Mouse (Mus musculus) common myeloid progenitor, adult 5-6 weeks (primary cell): ENCODE measurements around the gene Grm8. TPM values are rescaled to one million over a fixed set of nuclear protein-coding genes. Genes with fewer than 3 reads are reported as not detected.

Experiments
- ATAC-seq: replicated peaks from 2 replicates; pipeline ENCODE4 v1.8.0; 2016; ENCODE audit warnings: low read depth, mild to moderate bottlenecking, moderate TSS enrichment, inconsistent platforms; ENCODE audit not compliant: poor library complexity, severe bottlenecking
- total RNA-seq: library from RNA; stranded (forward); fragments of 200-1000, 187-1606 nt; gene quantifications from 2 replicates; pipeline ENCODE4 v1.2.3, GENCODE M21; 2017

Grm8 gene
- total RNA-seq, result not detected in 2 replicates

DNA sequence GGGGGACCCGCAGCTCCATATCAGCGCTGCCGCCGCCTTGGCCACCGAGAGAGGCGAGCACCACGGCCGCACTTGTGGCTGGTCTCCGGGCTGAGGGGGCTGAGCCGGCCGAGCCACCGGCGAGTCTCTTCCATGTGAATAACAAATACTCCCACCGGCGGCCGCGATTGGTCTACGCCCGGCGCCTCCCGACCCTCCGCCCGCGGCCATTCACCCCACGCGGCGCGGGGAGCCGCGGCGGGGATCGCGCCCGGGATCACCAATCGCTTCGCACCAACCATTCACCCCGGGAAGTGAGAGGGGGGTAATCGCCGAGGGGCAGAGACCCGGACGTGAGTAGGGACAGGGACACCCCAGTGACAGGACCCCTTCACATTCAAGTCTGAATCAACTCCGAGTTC is at the start of gene Grm8:
TSS of gene Grm8 (minus strand) at position 178 of the 401 bp plus-strand sequence.
- peak; percentile 14 for ATAC-seq

- no peak for ATAC-seq
Observed at GRCm38 (mm10) chr6:28169851-28170539, 35.0 kb upstream of the Grm8 start.

GRCm38 (mm10) chr6:28160399-28160798 is 25.4 kb upstream of the Grm8 start:
- peak; percentile 74 for ATAC-seq

- ATAC-seq, result 0 out of 2 replicates have a peak, but pooled peaks have one; percentile 29
Observed at GRCm38 (mm10) chr6:28146445-28146844, 11.5 kb upstream of the Grm8 start.

DNA sequence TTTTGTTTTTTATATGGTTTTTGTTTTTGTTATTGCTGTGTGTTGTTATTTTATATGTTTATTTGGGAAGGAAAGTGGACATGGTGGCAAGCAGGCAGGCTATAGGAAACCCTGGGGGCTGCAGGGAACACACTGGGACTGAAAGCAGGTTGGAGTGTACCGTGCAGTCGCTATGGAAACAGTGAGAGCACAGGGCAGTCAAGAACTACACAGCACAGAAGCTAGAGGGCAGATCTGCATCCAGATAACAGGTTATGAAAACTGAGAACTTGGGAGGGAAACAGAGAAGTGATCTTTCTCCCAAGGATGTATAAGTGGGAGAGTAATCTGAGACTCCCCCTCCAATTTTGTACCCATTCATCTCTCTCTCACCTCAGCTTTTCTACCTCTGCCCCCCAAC is 7.4 kb upstream of the Grm8 start:
- 0 out of 2 replicates have a peak, but pooled peaks have one; percentile 22 for ATAC-seq

DNA sequence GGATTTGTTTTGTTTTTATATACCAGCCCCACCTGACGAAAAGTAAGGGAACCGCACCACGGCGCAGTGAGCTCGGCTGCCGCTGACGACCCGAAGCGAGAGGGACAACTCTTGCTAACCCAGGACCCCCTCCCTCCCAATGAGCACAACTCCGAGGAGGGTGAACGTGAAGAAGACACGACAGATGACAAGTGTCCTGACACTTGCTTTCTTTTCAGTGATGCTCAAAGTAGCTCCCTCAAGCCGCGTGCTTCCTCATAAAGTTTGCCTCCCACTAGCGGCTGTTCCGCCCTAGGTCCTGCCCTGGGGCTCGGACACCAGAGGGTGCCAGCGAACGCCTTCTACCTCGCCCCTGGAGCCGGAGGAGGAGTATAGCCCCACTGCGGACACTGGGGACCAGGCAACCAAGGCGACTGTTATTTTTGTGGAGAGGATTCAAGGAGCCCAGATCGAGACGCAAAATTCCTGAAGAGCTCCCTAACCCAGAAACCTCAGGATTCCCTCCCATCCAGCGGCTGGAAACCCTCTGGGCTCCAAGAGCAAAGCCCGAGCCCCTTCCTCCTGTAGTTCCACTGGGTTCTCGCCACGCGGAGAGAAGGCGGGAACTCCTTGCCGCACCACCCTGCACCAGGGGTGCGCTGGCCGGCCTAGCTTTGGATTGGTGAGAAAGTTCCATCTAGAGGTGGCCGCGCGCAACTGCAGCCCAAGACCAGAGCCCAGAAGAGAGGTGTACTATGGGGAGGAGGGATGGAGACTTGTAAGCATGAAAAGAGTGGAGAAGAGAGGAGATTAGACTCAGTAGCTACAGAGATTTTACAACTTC is 644 bp upstream of the Grm8 start:
- ATAC-seq, result peak; percentile 91

DNA sequence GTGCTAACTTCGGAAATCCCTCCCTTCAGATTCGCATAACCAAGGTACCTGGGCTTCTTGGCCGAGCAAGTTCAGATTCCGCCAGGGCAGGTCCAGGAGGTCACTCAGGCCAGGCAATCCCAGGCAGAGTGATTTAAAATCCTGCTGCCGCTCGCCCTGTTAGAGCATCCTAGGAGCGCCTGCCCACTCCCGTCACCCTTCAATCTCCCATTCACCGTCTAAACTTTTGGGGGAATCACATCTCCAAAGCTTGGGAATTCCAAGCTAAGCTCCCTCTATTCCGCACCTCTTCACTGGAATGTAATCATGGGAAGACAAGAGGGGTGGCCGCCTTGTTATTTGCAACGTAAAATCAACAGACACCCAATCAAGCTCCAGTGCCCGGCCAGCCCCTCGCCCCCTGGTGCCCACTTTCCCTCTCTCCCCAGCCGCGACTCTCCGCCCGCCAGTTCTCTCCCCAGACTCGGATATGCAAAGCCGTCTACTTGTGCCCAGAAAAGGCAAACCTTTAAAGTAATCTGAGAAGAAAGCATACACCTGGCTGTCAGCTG is 652 bp downstream of the Grm8 start:
- ATAC-seq, result no peak

DNA sequence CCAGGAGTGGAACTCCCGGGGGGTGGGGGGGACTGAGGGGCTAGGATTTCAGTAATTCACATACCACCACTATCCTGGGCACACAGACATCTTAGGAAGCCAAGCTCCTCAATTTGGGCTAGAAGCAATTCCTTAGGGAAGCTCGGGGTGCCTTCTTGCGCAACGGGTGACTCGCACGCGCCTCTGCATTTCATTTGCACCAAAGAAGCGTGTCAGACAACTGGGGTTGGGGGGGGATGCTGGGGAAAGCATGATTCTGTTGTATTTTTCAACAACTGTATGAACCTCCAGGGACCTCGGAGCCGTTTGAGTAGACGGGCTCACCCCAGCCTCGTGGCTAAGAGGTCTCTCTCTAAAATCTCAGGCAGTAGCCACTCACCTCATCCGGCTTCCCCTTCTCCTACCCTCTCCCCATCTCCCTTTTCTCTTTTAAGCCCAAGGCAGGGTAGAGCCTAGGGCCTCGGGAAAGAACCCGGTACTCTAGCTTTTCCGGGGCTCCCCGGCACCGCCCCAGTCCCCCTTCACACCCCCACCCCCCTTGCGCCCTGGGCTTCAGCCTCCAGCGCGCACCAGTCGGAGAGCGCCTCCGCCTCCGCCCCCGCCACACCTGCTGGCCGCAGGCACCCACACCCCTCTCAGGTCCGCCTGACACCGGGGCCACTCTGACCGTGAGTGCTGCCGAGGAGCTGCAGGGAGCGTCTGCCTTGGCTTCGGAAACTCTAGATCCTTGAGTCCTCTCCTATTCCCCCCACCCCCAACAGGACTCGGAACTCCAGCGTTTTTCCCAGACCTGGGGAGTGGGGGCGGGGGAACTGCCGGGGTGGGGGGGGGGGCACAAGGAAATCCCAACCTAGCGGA is 1.5 kb downstream of the Grm8 start:
- ATAC-seq, result no peak

- ATAC-seq, result no peak
Observed at GRCm38 (mm10) chr6:28132056-28132455, 2.9 kb downstream of the Grm8 start.

GRCm38 (mm10) chr6:28128871-28129270 is 6.1 kb downstream of the Grm8 start:
- ATAC-seq, result no peak

- no peak for ATAC-seq
Observed at GRCm38 (mm10) chr6:28115519-28115918, 19.5 kb downstream of the Grm8 start.

DNA sequence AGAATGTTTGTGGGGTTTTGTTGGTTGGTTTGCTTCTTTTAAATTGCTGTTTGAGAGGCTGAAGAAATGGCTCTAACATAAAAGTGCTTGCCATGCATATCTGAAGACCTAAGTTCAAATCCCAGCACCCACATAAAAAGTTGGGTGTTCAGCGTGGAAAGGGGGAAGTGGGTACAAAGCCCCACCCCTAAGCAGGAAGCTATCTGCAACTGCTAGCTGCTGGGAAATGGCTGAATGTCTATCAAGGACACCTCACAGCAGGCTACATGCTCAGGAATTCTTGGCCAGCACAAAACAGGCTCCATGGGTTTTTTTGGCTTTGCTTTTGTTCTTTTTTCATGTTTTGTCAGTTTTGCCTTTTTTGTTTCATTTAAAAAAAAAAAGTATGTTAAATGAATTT is 20.1 kb downstream of the Grm8 start:
- no peak for ATAC-seq

GRCm38 (mm10) chr6:28111551-28111950 is 23.4 kb downstream of the Grm8 start:
- ATAC-seq, result no peak

DNA sequence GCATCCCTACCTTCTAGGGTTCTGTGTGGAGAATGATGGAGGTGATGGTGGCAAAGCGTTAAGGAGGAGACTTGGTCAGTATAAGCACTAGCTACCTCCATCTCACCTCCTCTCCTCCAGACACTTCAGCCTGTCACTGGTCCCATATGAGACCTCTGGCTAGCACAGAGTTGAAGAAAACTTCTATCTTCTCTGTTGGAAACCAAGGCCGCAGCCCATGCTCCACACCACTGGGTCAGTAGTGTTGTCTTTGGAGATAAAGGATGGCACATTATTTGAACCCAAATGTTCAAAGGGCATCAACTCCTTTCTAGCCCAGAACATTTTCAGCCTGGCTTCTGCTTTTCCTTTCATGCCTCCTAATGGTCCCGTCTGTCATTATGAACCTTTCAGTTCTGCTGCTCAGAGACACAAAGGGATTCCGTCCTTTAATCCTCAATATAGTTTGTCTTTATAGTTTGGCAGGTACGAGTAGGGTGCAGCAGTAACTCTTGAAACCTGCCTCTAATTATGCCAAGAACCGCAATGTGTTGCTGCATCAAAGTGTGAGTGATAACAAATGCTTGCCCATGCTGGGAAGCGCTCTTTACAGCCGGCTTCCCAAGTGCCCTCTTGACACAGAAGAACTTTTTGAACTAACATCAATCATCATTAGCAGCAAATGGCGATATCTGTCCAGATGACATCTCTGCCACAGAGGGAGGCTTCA is 32.2 kb downstream of the Grm8 start:
- ATAC-seq, result no peak

GRCm38 (mm10) chr6:28100001-28100400 is 35.0 kb downstream of the Grm8 start:
- no peak for ATAC-seq

DNA sequence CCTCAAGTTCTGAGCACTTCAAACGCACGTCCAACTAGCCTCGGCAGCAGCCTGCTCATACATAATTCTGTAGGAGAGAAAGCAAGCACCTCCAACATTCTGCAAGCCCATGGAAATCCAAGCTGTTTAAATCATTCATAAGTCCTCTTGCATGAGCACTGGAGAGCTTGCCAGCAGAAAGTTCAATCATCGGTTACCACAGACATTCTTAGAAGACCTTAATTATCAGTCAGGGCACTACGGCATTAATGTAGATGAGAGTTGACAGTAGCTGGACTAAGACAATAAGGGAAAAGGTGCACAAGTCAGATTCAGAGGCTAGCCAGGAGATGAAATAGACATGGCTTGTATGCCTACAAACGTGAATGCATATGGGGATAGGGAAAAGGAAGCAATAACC is 42.5 kb downstream of the Grm8 start:
- ATAC-seq, result no peak

DNA sequence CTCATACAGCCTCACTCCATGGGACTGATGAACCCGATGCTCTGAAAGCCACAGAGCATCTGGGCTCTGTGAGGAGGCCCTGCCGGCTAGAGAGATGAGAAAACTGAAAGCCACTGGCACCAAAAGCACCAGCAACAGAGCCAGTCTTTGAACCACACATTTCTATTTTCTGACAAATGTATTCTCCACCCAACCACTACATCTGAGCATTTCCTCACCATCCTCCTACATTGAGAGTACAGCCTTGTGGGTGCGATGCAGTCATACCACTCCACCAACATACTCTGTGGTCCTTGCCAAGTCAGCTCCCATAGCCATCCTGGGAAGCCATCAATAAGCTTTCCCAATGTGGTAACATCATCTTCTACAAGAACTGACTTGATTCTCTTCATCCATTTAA is 43.1 kb downstream of the Grm8 start:
- ATAC-seq, result no peak

GRCm38 (mm10) chr6:28090981-28091380 is 44.0 kb downstream of the Grm8 start:
- no peak for ATAC-seq

GRCm38 (mm10) chr6:28075534-28075933 is 59.4 kb downstream of the Grm8 start:
- ATAC-seq, result no peak

- ATAC-seq, result no peak
Observed at GRCm38 (mm10) chr6:28074470-28074869, 60.5 kb downstream of the Grm8 start.
